Mouse (Mus musculus) midbrain, embryonic 14.5 days (tissue): ENCODE results near the gene Gimap4. TPM values are rescaled to one million over a fixed set of nuclear protein-coding genes. Genes with fewer than 3 reads are reported as not detected.

Source experiments
- polyA plus RNA-seq: library from polyadenylated mRNA; unstranded; fragments of >200 nt; fragmentation: Nextera tagmentation; extraction: Ambion mirVana; gene quantifications from 2 replicates; pipeline ENCODE4 v1.2.1, GENCODE M21; 2014

Gimap4 gene
- polyA plus RNA-seq, 1 experiment from 2014 or later = 1.4 TPM

Other genes starting within 250 kb of the Gimap4 start
- 31.1 and 38.8 TPM in 2 replicates for gene Zfp467, start 238.7 kb upstream of the Gimap4 start, polyA plus RNA-seq
- gene Sspo, start 236.3 kb upstream of the Gimap4 start, polyA plus RNA-seq = 0.39 and 0.49 TPM in 2 replicates
- 190 and 241 TPM in 2 replicates for gene Atp6v0e2, start 146.9 kb upstream of the Gimap4 start, polyA plus RNA-seq
- gene Lrrc61, start 129.8 kb upstream of the Gimap4 start, polyA plus RNA-seq = 11.0 and 20.1 TPM in 2 replicates
- 1.5 and 3.6 TPM in 2 replicates for gene Rarres2, start 111.8 kb upstream of the Gimap4 start, polyA plus RNA-seq
- not detected in 2 replicates for gene Gm45021, start 94.9 kb upstream of the Gimap4 start, polyA plus RNA-seq
- 44.3 and 47.0 TPM in 2 replicates for gene Repin1, start 90.7 kb upstream of the Gimap4 start, polyA plus RNA-seq
- gene Gm44965, start 90.6 kb upstream of the Gimap4 start, polyA plus RNA-seq = 0.94 TPM in 1 of 2 replicates, not detected in the other
- 14.6 and 17.5 TPM in 2 replicates for gene Zfp775, start 82.5 kb upstream of the Gimap4 start, polyA plus RNA-seq
- gene AI854703, start 57.8 kb upstream of the Gimap4 start, polyA plus RNA-seq = 14.2 and 17.8 TPM in 2 replicates
- 0.17 and 0.32 TPM in 2 replicates for gene Gimap8, start 37.3 kb upstream of the Gimap4 start, polyA plus RNA-seq
- 0.98 and 2.1 TPM in 2 replicates for gene Gimap9, start 8.4 kb upstream of the Gimap4 start, polyA plus RNA-seq
- gene Gimap6, start 23.7 kb downstream of the Gimap4 start, polyA plus RNA-seq = 3.9 and 8.0 TPM in 2 replicates
- gene Gm28053, start 34.1 kb downstream of the Gimap4 start, polyA plus RNA-seq = 1.00 TPM in 1 of 2 replicates, not detected in the other
- gene Gimap7, start 34.1 kb downstream of the Gimap4 start, polyA plus RNA-seq = not detected in 2 replicates
- gene Gimap1, start 54.5 kb downstream of the Gimap4 start, polyA plus RNA-seq = 2.8 and 5.2 TPM in 2 replicates
- 0.71 and 0.78 TPM in 2 replicates for gene Gimap5, start 61.6 kb downstream of the Gimap4 start, polyA plus RNA-seq
- gene Gimap3, start 86.3 kb downstream of the Gimap4 start, polyA plus RNA-seq = not detected in 2 replicates
- gene Tmem176a, start 156.4 kb downstream of the Gimap4 start, polyA plus RNA-seq = 11.1 and 17.2 TPM in 2 replicates
- 89.8 and 96.7 TPM in 2 replicates for gene Tmem176b, start 156.9 kb downstream of the Gimap4 start, polyA plus RNA-seq
- not detected in 2 replicates for gene Aoc1, start 188.3 kb downstream of the Gimap4 start, polyA plus RNA-seq
- not detected in 2 replicates for gene 1600015I10Rik, start 245.3 kb downstream of the Gimap4 start, polyA plus RNA-seq